Mouse (Mus musculus) intestine, embryonic 16.5 days (tissue): ENCODE data around the gene Bri3bp. TPM values are rescaled to one million over a fixed set of nuclear protein-coding genes. Genes with fewer than 3 reads are reported as not detected.
A peak's percentile ranks its signal among the peaks of the same experiment; 100 is the strongest.
"Not testable (repeated sequence)": the region's sequence is repeated elsewhere in the genome, so short reads cannot be mapped to it uniquely, and the experiment has no call there.

Experiments
- ATAC-seq: fragments of 200-750 bp; cut with Nextera tagmentation; 2 replicates; pipeline ENCODE4 v1.8.0; 2017; ENCODE audit warnings: moderate TSS enrichment, moderate library complexity
- H3K27ac ChIP-seq: fragments of 300-500 bp; sonication (generic); 2 replicates; pipeline ENCODE4 v1.5.1; 2014; ENCODE audit warnings: mild to moderate bottlenecking, low read length
- H3K27me3 ChIP-seq: fragments of 300-500 bp; sonication (generic); replicated peaks from 2 replicates; pipeline ENCODE4 v1.6.1; 2014; ENCODE audit warnings: low read length, control low read depth, mixed read lengths; ENCODE audit not compliant: control insufficient read depth, insufficient read depth
- H3K36me3 ChIP-seq: fragments of 300-500 bp; sonication (generic); 2 replicates; pipeline ENCODE4 v1.6.1; 2014; ENCODE audit warnings: low read length, control low read depth; ENCODE audit not compliant: control insufficient read depth, insufficient read depth
- H3K4me1 ChIP-seq: fragments of 300-500 bp; sonication (generic); 2 replicates; pipeline ENCODE4 v1.6.1; 2014; ENCODE audit warnings: low read length, control low read depth, mixed read lengths; ENCODE audit not compliant: control insufficient read depth, insufficient read depth
- H3K4me2 ChIP-seq: fragments of 300-500 bp; sonication (generic); 2 replicates; pipeline ENCODE4 v1.6.1; 2014; ENCODE audit warnings: low read depth, low read length, control low read depth
- H3K4me3 ChIP-seq: fragments of 300-500 bp; sonication (generic); 2 replicates; pipeline ENCODE4 v1.5.1; 2014; ENCODE audit warnings: mild to moderate bottlenecking, low read length
- H3K9ac ChIP-seq: fragments of 300-500 bp; sonication (generic); 2 replicates; pipeline ENCODE4 v1.6.1; 2014; ENCODE audit warnings: low read depth, low read length
- H3K9me3 ChIP-seq: fragments of 300-500 bp; sonication (generic); 2 replicates; pipeline ENCODE4 v1.6.1; 2016; ENCODE audit warnings: low read length, control low read depth; ENCODE audit not compliant: control insufficient read depth
- WGBS: fragments of 180-500 bp; shearing (Covaris S2); extraction: QIAGEN DNeasy Blood & Tissue Kit; methylation state at CpG from one replicate; pipeline ENCODE4 v1.1.7; 2014; 5-methylcytosine and 5-hydroxymethylcytosine counted together
- polyA plus RNA-seq: library from polyadenylated mRNA; unstranded; fragments of >200 nt; fragmentation: Nextera tagmentation; extraction: Ambion mirVana; gene quantifications from 2 replicates; pipeline ENCODE4 v1.2.1, GENCODE M21; 2015

The Bri3bp gene
- polyA plus RNA-seq, 1 experiment from 2014 or later = 58.2 TPM

GRCm38 (mm10) chr5:125407910-125408575, 33.3 kb upstream of the Bri3bp start:
- Histone ChIP-seq H3K27me3 (no peaks in the 10 kb centered on the region), H3K4me2 (no peak overlapping the region), H3K4me3 (no peak overlapping the region), H3K36me3 (no peaks in the 10 kb centered on the region), H3K4me1 (peaks cover 18% of the 10 kb centered on the region), H3K9me3 (no peaks in the 10 kb centered on the region), H3K27ac (no peak overlapping the region), H3K9ac (no peak overlapping the region)
- 68% methylated on average over 14 of the region's 14 CpGs for WGBS
- no peak for ATAC-seq

GRCm38 (mm10) chr5:125408842-125409241, 32.5 kb upstream of the Bri3bp start:
- Histone ChIP-seq H3K4me3 (peak overlapping the region; percentile 47), H3K9me3 (no peaks in the 10 kb centered on the region), H3K27ac (0 out of 2 replicates have a peak overlapping the region, but pooled peaks have one; percentile 57), H3K9ac (peak overlapping the region; percentile 50; the same call in 1 of the 2 replicates), H3K4me2 (peak overlapping the region; percentile 52), H3K27me3 (no peaks in the 10 kb centered on the region), H3K4me1 (peaks cover 18% of the 10 kb centered on the region), H3K36me3 (peaks cover 4% of the 10 kb centered on the region; the same call in 1 of the 2 replicates)
- 0% methylated on average over 13 of the region's 13 CpGs for WGBS
- ATAC-seq = peak; percentile 47

- H3K27me3 ChIP-seq = no peaks in the 10 kb centered on the region
- ATAC-seq = peak; percentile 63
- peak overlapping the region; percentile 50; the same call in 1 of the 2 replicates for H3K9ac ChIP-seq
- peak overlapping the region; percentile 57; the same call in 1 of the 2 replicates for H3K27ac ChIP-seq
- peaks cover 18% of the 10 kb centered on the region for H3K4me1 ChIP-seq
- H3K4me2 ChIP-seq = peak overlapping the region; percentile 52
- 10% methylated on average over 20 of the region's 20 CpGs for WGBS
- peaks cover 9% of the 10 kb centered on the region; the same call in 1 of the 2 replicates for H3K36me3 ChIP-seq
- no peaks in the 10 kb centered on the region for H3K9me3 ChIP-seq
- H3K4me3 ChIP-seq = peak overlapping the region; percentile 47
Observed at GRCm38 (mm10) chr5:125409348-125410090, 31.8 kb upstream of the Bri3bp start.

- Histone ChIP-seq H3K9me3 (no peaks in the 10 kb centered on the region), H3K4me2 (no peak overlapping the region), H3K4me3 (no peak overlapping the region), H3K27me3 (no peaks in the 10 kb centered on the region), H3K36me3 (peaks cover 26% of the 10 kb centered on the region), H3K27ac (no peak overlapping the region), H3K4me1 (peaks cover 14% of the 10 kb centered on the region), H3K9ac (no peak overlapping the region)
- WGBS = 59% methylated on average over 5 of the region's 5 CpGs
- no peak for ATAC-seq
Observed at GRCm38 (mm10) chr5:125411972-125412530, 29.3 kb upstream of the Bri3bp start.

- ATAC-seq, H3K4me1 ChIP-seq, H3K27me3 ChIP-seq, H3K4me3 ChIP-seq, H3K9ac ChIP-seq, H3K9me3 ChIP-seq, H3K4me2 ChIP-seq, H3K27ac ChIP-seq: not testable (repeated sequence)
- peaks cover 28% of the 10 kb centered on the region for H3K36me3 ChIP-seq
- WGBS = 87% methylated on average over 8 of the region's 8 CpGs
Observed at GRCm38 (mm10) chr5:125412536-125412935, 28.8 kb upstream of the Bri3bp start.

GRCm38 (mm10) chr5:125413763-125414162, 27.6 kb upstream of the Bri3bp start:
- 84% methylated on average over 4 of the region's 4 CpGs for WGBS
- Histone ChIP-seq H3K4me1 (peaks cover 9% of the 10 kb centered on the region), H3K9ac (no peak overlapping the region), H3K27me3 (no peaks in the 10 kb centered on the region), H3K27ac (no peak overlapping the region), H3K36me3 (peaks cover 31% of the 10 kb centered on the region), H3K9me3 (no peaks in the 10 kb centered on the region), H3K4me2 (no peak overlapping the region), H3K4me3 (no peak overlapping the region)
- no peak for ATAC-seq

GRCm38 (mm10) chr5:125416183-125416582, 25.2 kb upstream of the Bri3bp start:
- peaks cover 33% of the 10 kb centered on the region for H3K36me3 ChIP-seq
- no peak overlapping the region for H3K9ac ChIP-seq
- no peak overlapping the region for H3K27ac ChIP-seq
- ATAC-seq = no peak
- no peak overlapping the region for H3K4me3 ChIP-seq
- no peaks in the 10 kb centered on the region for H3K27me3 ChIP-seq
- no peaks in the 10 kb centered on the region for H3K4me1 ChIP-seq
- H3K4me2 ChIP-seq = no peak overlapping the region
- H3K9me3 ChIP-seq = no peaks in the 10 kb centered on the region
- WGBS = 91% methylated on average over 8 of the region's 8 CpGs

GRCm38 (mm10) chr5:125418636-125419035, 22.7 kb upstream of the Bri3bp start:
- Histone ChIP-seq H3K4me2 (no peak overlapping the region), H3K4me1 (no peaks in the 10 kb centered on the region), H3K4me3 (no peak overlapping the region), H3K27me3 (no peaks in the 10 kb centered on the region), H3K9me3 (no peaks in the 10 kb centered on the region), H3K27ac (no peak overlapping the region), H3K36me3 (peaks cover 47% of the 10 kb centered on the region), H3K9ac (no peak overlapping the region)
- no peak for ATAC-seq
- WGBS = 89% methylated on average over 12 of the region's 12 CpGs

GRCm38 (mm10) chr5:125419124-125419523, 22.2 kb upstream of the Bri3bp start:
- no peaks in the 10 kb centered on the region for H3K27me3 ChIP-seq
- H3K36me3 ChIP-seq = peaks cover 46% of the 10 kb centered on the region
- H3K9me3 ChIP-seq = no peaks in the 10 kb centered on the region
- H3K4me1 ChIP-seq = no peaks in the 10 kb centered on the region
- no peak overlapping the region for H3K4me2 ChIP-seq
- WGBS = 80% methylated on average over 11 of the region's 11 CpGs
- H3K4me3 ChIP-seq = no peak overlapping the region
- no peak for ATAC-seq
- H3K27ac ChIP-seq = no peak overlapping the region
- H3K9ac ChIP-seq = no peak overlapping the region
